Mouse (Mus musculus): ENCODE results near the gene Cmtm2b. TPM values are rescaled to one million over a fixed set of nuclear protein-coding genes. Genes with fewer than 3 reads are reported as not detected.

Cmtm2b gene
- polyA plus RNA-seq, 1 experiment from 2014 or later, result not detected

DNA sequence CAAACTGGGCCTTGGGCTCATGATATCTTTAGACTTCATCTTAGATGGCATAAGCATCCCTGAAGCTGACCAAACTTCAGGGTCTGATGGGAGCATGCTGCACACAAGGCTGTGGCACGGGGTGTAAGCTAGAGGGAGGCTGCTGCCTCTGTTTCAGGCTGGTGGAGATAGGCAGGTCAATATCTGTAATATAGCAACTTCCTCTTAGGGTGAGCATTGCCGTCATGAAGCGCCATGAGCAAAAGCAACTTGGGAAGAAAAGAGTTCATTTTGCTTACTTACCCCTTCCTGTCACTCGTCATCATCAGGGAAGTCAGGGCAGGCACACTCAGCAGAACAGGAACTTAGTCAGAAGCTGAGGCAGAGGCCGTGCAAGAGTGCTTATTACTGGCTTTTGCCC is 11.8 kb downstream of the Cmtm2b start:
- WGBS, result 62% methylated on average over 5 of the region's 5 CpGs
- no peak overlapping the region for H3K27ac ChIP-seq
- ATAC-seq, result no peak
- no peak overlapping the region for H3K4me2 ChIP-seq (replicated peaks)
- H3K27me3 ChIP-seq (replicated peaks), result no peaks in the 10 kb centered on the region
- no peaks in the 10 kb centered on the region for H3K9me3 ChIP-seq
- no peak overlapping the region for H3K4me3 ChIP-seq (replicated peaks)
- no peak overlapping the region for H3K9ac ChIP-seq
- H3K36me3 ChIP-seq, result no peaks in the 10 kb centered on the region
- H3K4me1 ChIP-seq (replicated peaks), result no peaks in the 10 kb centered on the region

GRCm38 (mm10) chr8:104334196-104334595 is 12.2 kb downstream of the Cmtm2b start:
- Histone ChIP-seq H3K4me3 (replicated peaks) (no peak overlapping the region), H3K4me1 (replicated peaks) (peaks cover under 1% of the 10 kb centered on the region; the same call in 1 of the 2 replicates), H3K27me3 (replicated peaks) (no peaks in the 10 kb centered on the region), H3K9ac (no peak overlapping the region), H3K9me3 (no peaks in the 10 kb centered on the region), H3K4me2 (replicated peaks) (no peak overlapping the region), H3K27ac (no peak overlapping the region), H3K36me3 (no peaks in the 10 kb centered on the region)
- 74% methylated on average over 1 of the region's 1 CpGs for WGBS
- no peak for ATAC-seq

DNA sequence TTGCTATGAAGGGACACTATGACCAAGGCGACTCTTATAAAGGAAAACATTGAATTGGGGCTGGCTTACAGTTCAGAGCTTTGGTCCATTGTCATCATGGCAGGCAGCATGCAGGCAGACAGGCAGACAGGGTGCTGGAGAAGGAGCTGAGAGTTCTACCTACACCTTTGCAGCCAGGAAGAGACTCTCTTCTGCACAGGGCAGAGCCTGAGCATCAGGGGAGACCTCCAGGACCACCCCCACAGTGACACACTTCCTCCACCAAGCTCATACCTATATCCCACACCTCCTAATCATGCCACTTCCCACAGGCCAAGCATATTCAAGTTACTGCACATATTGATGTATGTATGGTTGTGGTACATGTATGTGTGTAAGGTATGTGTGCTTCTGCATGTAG is 14.8 kb downstream of the Cmtm2b start:
- no peak overlapping the region for H3K4me2 ChIP-seq (replicated peaks)
- ATAC-seq, result no peak
- H3K4me3 ChIP-seq (replicated peaks), result no peak overlapping the region
- no peak overlapping the region for H3K9ac ChIP-seq
- no peaks in the 10 kb centered on the region for H3K36me3 ChIP-seq
- WGBS, result 84% methylated on average over 1 of the region's 1 CpGs
- no peaks in the 10 kb centered on the region for H3K27me3 ChIP-seq (replicated peaks)
- no peaks in the 10 kb centered on the region for H3K9me3 ChIP-seq
- H3K4me1 ChIP-seq (replicated peaks), result peaks cover 9% of the 10 kb centered on the region
- H3K27ac ChIP-seq, result no peak overlapping the region

GRCm38 (mm10) chr8:104337890-104338289 is 15.9 kb downstream of the Cmtm2b start:
- Histone ChIP-seq H3K27ac (no peak overlapping the region), H3K27me3 (replicated peaks) (no peaks in the 10 kb centered on the region), H3K36me3 (no peaks in the 10 kb centered on the region), H3K9ac (no peak overlapping the region), H3K4me1 (replicated peaks) (peaks cover 11% of the 10 kb centered on the region), H3K9me3 (no peaks in the 10 kb centered on the region), H3K4me3 (replicated peaks) (no peak overlapping the region), H3K4me2 (replicated peaks) (no peak overlapping the region)
- no peak for ATAC-seq
- 63% methylated on average over 3 of the region's 3 CpGs for WGBS

DNA sequence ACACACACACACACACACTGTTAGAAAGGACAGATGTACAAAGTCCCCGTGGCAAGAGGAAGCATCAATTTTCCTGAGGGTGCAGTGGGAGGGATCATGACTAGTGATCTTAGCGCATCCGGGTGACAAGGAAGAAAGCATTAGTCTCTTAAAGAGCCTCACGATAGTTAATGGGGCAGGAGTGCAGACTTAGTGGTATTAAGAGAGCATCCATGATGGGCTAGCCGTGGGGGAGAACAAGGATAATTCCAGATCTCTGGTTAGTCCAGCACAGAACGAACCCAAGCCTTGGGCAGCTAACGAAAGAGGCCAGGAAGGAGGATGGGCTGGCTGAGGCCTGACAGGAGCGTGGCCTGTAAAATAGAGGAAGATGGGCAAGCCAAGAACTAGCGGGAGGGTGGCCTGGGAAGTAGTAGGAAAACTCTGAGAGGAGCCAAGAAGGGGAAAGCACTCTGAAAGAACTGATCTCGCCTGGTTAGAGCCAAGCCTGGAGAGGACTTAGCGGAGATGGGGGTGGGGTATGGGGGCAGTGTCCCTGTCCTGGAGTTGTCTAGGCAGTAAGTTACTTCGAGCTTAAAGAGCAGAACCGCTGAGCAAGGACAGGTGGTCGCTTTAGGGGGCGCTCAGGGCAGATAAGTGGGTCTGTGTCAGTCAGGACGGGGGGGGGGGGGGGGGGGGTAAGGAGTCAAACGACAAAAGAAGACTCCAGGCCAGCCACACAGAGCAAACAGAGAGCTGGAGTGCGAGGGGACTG is 17.4 kb downstream of the Cmtm2b start, which contains the start of gene Cmtm3:
TSS of gene Cmtm3 (plus strand) at position 182 of the 754 bp plus-strand sequence.
- H3K4me3 ChIP-seq (replicated peaks), result peak within 1 kb of the TSS; percentile 76
- 17% methylated on average over 18 of the region's 18 CpGs for WGBS
- H3K9me3 ChIP-seq, result no peaks in the 10 kb centered on the region
- H3K4me2 ChIP-seq (replicated peaks), result peak within 1 kb of the TSS; percentile 66
- no peaks in the 10 kb centered on the region for H3K27me3 ChIP-seq (replicated peaks)
- H3K9ac ChIP-seq, result peak within 1 kb of the TSS; percentile 89
- peak within 1 kb of the TSS; percentile 91 for H3K27ac ChIP-seq
- H3K4me1 ChIP-seq (replicated peaks), result peaks cover 19% of the 10 kb centered on the region
- no peaks in the 10 kb centered on the region for H3K36me3 ChIP-seq
- no peak for ATAC-seq

GRCm38 (mm10) chr8:104339983-104340232 is 17.9 kb downstream of the Cmtm2b start:
- Histone ChIP-seq H3K36me3 (no peaks in the 10 kb centered on the region), H3K4me3 (replicated peaks) (peak overlapping the region; percentile 76), H3K4me1 (replicated peaks) (peaks cover 19% of the 10 kb centered on the region), H3K4me2 (replicated peaks) (peak overlapping the region; percentile 66), H3K9me3 (no peaks in the 10 kb centered on the region), H3K9ac (peak overlapping the region; percentile 89), H3K27me3 (replicated peaks) (no peaks in the 10 kb centered on the region), H3K27ac (peak overlapping the region; percentile 91)
- WGBS, result 2% methylated on average over 6 of the region's 6 CpGs
- ATAC-seq, result no peak

DNA sequence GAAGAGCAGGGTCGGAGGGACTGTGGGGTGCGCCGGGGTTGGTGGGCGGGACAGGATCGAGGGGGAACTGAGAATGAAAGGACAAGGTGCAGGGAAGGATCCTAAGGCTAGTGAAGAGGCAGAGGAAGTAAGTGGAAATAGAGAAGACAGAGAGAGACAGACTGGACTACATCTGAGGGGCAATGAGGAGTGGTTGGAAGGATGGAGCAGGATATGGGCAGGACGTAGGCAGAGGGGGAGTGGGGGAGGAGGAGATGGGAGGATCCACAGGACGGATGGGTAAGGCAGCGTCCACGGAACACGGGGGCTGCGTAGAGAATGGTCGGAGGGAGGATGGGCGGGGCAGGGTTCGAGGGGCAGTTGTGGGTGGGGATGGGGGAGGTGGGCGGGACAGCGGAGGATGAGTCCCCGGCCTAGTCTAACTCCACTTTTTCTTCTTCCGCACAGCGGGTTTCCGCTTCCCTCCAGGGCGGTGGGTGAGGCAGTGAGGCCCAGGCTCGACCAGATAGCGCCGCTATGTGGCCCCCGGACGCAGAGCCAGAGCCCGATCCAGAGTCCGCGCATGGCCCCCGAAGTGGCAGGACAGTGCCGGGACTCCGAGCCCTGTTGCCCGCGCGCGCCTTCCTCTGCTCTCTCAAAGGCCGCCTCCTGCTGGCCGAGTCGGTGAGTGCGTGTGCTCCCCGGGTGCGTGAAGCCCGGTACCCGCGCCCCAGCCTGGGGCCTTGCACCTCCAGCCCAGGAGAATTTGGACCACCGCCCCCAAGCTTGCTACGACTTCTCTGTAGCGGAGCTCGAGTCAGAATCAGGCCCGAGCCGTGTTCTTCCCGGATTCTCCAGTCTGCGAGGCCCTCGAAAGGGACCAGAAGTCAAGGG is 18.4 kb downstream of the Cmtm2b start:
- H3K4me1 ChIP-seq (replicated peaks), result peaks cover 19% of the 10 kb centered on the region
- WGBS, result under 1% methylated on average over 47 of the region's 54 CpGs

DNA sequence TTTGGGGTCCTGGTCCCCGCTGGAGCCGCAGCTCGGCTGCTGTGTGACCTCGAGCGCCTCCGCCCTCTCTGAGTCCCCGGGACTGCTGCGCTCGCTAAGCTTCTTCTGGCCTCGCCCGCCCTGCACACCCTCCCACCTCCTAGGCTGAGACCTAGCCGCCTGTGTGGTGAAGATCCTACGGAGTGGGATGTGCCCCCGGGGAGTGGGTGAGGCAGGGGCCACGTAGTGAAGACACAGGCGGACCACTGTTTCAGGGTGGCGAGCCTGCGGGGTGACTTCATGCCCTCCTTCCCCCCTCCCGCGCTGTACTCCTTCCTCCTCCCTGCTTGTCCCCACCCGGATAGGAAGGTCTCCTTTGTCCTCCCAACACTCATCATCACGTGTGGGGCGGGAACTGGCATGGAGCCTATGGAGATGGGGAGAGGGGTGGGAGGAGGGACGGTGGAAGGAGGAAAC is 19.1 kb downstream of the Cmtm2b start:
- Histone ChIP-seq H3K36me3 (0 out of 2 replicates have a peak, but pooled peaks cover 5% of the 10 kb centered on the region), H3K27ac (peak overlapping the region; percentile 91), H3K27me3 (replicated peaks) (no peaks in the 10 kb centered on the region), H3K9ac (peak overlapping the region; percentile 89), H3K4me1 (replicated peaks) (peaks cover 19% of the 10 kb centered on the region), H3K4me3 (replicated peaks) (peak overlapping the region; percentile 76), H3K4me2 (replicated peaks) (peak overlapping the region; percentile 66), H3K9me3 (no peaks in the 10 kb centered on the region)
- under 1% methylated on average over 24 of the region's 24 CpGs for WGBS
- ATAC-seq, result peak; percentile 81

More for the DNA sequence above, 18.4 kb downstream of the Cmtm2b start:
- Histone ChIP-seq H3K9ac (peak overlapping the region; percentile 89), H3K4me3 (replicated peaks) (peak overlapping the region; percentile 76), H3K27me3 (replicated peaks) (no peaks in the 10 kb centered on the region), H3K9me3 (no peaks in the 10 kb centered on the region), H3K27ac (peak overlapping the region; percentile 91), H3K36me3 (0 out of 2 replicates have a peak, but pooled peaks cover 2% of the 10 kb centered on the region), H3K4me2 (replicated peaks) (peak overlapping the region; percentile 66)
- peak; percentile 81 for ATAC-seq

DNA sequence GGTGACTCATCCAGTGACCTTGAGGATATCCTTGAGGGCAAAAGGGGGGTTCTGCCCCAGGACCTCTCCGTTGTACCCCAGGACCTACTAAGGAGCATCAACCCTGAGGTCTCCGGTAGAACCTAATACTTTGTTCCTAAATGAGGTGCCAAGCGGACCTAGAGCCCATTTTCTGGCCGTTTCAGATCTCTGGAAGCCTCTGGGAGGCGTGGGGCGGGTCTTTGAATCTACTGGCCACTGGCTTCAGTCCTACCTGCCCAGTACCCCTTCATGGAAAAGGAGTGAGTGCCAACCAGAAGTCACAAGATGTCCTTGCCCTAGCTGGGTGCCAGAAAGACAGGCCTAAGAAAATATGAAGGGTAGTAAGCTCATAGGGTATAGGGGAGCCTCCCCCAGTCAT is 19.6 kb downstream of the Cmtm2b start:
- H3K27me3 ChIP-seq (replicated peaks), result no peaks in the 10 kb centered on the region
- H3K4me2 ChIP-seq (replicated peaks), result peak overlapping the region; percentile 66
- no peak for ATAC-seq
- 45% methylated on average over 6 of the region's 6 CpGs for WGBS
- H3K27ac ChIP-seq, result peak overlapping the region; percentile 91; the same call in 1 of the 2 replicates
- peak overlapping the region; percentile 76 for H3K4me3 ChIP-seq (replicated peaks)
- H3K9me3 ChIP-seq, result no peaks in the 10 kb centered on the region
- H3K9ac ChIP-seq, result peak overlapping the region; percentile 89; the same call in 1 of the 2 replicates
- H3K4me1 ChIP-seq (replicated peaks), result peaks cover 19% of the 10 kb centered on the region
- H3K36me3 ChIP-seq, result peaks cover 5% of the 10 kb centered on the region; the same call in 1 of the 2 replicates

DNA sequence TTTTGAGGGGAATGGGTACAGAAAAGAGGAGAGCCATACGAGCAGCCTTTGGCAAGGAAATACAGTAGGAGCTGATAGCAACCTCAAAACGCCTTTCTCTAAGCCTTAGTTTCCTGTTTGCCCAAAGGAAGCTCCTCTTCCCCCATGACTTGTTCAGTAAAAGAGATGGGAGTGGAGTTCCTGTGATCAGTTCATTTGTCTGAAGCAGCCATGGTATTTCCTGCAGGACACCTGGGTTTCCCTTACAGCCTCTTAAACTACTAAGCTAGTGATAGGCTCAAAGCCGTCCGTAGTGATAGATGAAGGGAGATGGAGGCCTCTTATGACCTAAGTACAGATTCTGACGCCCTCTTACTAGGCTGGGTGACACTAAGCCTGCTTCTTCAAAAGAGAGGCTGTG is 20.4 kb downstream of the Cmtm2b start:
- 73% methylated on average over 5 of the region's 5 CpGs for WGBS
- ATAC-seq, result no peak
- H3K9ac ChIP-seq, result no peak overlapping the region
- H3K27me3 ChIP-seq (replicated peaks), result no peaks in the 10 kb centered on the region
- no peak overlapping the region for H3K4me3 ChIP-seq (replicated peaks)
- no peak overlapping the region for H3K4me2 ChIP-seq (replicated peaks)
- H3K9me3 ChIP-seq, result no peaks in the 10 kb centered on the region
- no peak overlapping the region for H3K27ac ChIP-seq
- H3K4me1 ChIP-seq (replicated peaks), result peaks cover 19% of the 10 kb centered on the region
- peaks cover 5% of the 10 kb centered on the region; the same call in 1 of the 2 replicates for H3K36me3 ChIP-seq

- 0 out of 2 replicates have a peak overlapping the region, but pooled peaks have one; percentile 10 for H3K9ac ChIP-seq
- H3K4me2 ChIP-seq (replicated peaks), result no peak overlapping the region
- H3K4me3 ChIP-seq (replicated peaks), result no peak overlapping the region
- 13% methylated on average over 7 of the region's 7 CpGs for WGBS
- no peaks in the 10 kb centered on the region for H3K27me3 ChIP-seq (replicated peaks)
- no peak overlapping the region for H3K27ac ChIP-seq
- H3K9me3 ChIP-seq, result no peaks in the 10 kb centered on the region
- peaks cover 19% of the 10 kb centered on the region for H3K4me1 ChIP-seq (replicated peaks)
- ATAC-seq, result peak; percentile 46; the same call in 1 of the 2 replicates
- H3K36me3 ChIP-seq, result peaks cover 8% of the 10 kb centered on the region; the same call in 1 of the 2 replicates
Observed at GRCm38 (mm10) chr8:104343957-104344356, 21.9 kb downstream of the Cmtm2b start.

- no peak overlapping the region for H3K4me3 ChIP-seq (replicated peaks)
Observed at GRCm38 (mm10) chr8:104344622-104345021, 22.6 kb downstream of the Cmtm2b start.

More at GRCm38 (mm10) chr8:104344622-104345021, 22.6 kb downstream of the Cmtm2b start:
- ATAC-seq, result no peak
- Histone ChIP-seq H3K9me3 (no peaks in the 10 kb centered on the region), H3K36me3 (peaks cover 8% of the 10 kb centered on the region; the same call in 1 of the 2 replicates), H3K27ac (no peak overlapping the region), H3K9ac (no peak overlapping the region), H3K27me3 (replicated peaks) (no peaks in the 10 kb centered on the region), H3K4me2 (replicated peaks) (no peak overlapping the region), H3K4me1 (replicated peaks) (peaks cover 15% of the 10 kb centered on the region)
- 93% methylated on average over 5 of the region's 5 CpGs for WGBS

Data from intestine, embryonic 15.5 days (tissue).